Mouse (Mus musculus) liver, embryonic 15.5 days (tissue): Measurements from ENCODE around the gene Kctd11. TPM values are rescaled to one million over a fixed set of nuclear protein-coding genes. Genes with fewer than 3 reads are reported as not detected.
A peak's percentile ranks its signal among the peaks of the same experiment; 100 is the strongest.

Source experiments
- ATAC-seq: fragments of 200-750 bp; cut with Nextera tagmentation; 2 replicates; pipeline ENCODE4 v1.8.0; 2017; ENCODE audit warnings: moderate number of reproducible peaks, mild to moderate bottlenecking, moderate library complexity; ENCODE audit not compliant: insufficient read depth
- H3K27ac ChIP-seq: fragments of 300-500 bp; sonication (generic); replicated peaks from 2 replicates; pipeline ENCODE4 v1.5.1; 2015; ENCODE audit warnings: mild to moderate bottlenecking, inconsistent platforms
- H3K27me3 ChIP-seq: fragments of 300-500 bp; sonication (generic); 2 replicates; pipeline ENCODE4 v1.6.1; 2015; ENCODE audit warnings: mild to moderate bottlenecking, inconsistent platforms
- H3K36me3 ChIP-seq: fragments of 300-500 bp; sonication (generic); replicated peaks from 2 replicates; pipeline ENCODE4 v1.6.1; 2015; ENCODE audit warnings: moderate library complexity, mild to moderate bottlenecking, inconsistent platforms
- H3K4me1 ChIP-seq: fragments of 300-500 bp; sonication (generic); replicated peaks from 2 replicates; pipeline ENCODE4 v1.6.1; 2015; ENCODE audit warnings: inconsistent platforms
- H3K4me2 ChIP-seq: fragments of 300-500 bp; sonication (generic); 2 replicates; pipeline ENCODE4 v1.6.1; 2015; ENCODE audit warnings: moderate library complexity, mild to moderate bottlenecking, inconsistent platforms
- H3K4me3 ChIP-seq: fragments of 300-500 bp; sonication (generic); replicated peaks from 2 replicates; pipeline ENCODE4 v1.5.1; 2015; ENCODE audit warnings: mild to moderate bottlenecking, inconsistent platforms
- H3K9ac ChIP-seq: fragments of 300-500 bp; sonication (generic); 2 replicates; pipeline ENCODE4 v1.6.1; 2015; ENCODE audit warnings: moderate library complexity, mild to moderate bottlenecking, inconsistent platforms
- H3K9me3 ChIP-seq: fragments of 300-500 bp; sonication (generic); replicated peaks from 2 replicates; pipeline ENCODE4 v1.6.1; 2016; ENCODE audit warnings: inconsistent platforms
- WGBS: fragments of 180-500 bp; shearing (Covaris S2); methylation state at CpG from one replicate; pipeline ENCODE4 v1.1.7; 2015; ENCODE audit warnings: mixed read lengths; ENCODE audit not compliant: insufficient replicate concordance; 5-methylcytosine and 5-hydroxymethylcytosine counted together
- polyA plus RNA-seq: library from polyadenylated mRNA; unstranded; fragments of >200 nt; fragmentation: Nextera tagmentation; extraction: Ambion mirVana; gene quantifications from 2 replicates; pipeline ENCODE4 v1.2.1, GENCODE M21; 2015

Kctd11 gene
- polyA plus RNA-seq, 1 experiment from 2014 or later, result 1.2 TPM

DNA sequence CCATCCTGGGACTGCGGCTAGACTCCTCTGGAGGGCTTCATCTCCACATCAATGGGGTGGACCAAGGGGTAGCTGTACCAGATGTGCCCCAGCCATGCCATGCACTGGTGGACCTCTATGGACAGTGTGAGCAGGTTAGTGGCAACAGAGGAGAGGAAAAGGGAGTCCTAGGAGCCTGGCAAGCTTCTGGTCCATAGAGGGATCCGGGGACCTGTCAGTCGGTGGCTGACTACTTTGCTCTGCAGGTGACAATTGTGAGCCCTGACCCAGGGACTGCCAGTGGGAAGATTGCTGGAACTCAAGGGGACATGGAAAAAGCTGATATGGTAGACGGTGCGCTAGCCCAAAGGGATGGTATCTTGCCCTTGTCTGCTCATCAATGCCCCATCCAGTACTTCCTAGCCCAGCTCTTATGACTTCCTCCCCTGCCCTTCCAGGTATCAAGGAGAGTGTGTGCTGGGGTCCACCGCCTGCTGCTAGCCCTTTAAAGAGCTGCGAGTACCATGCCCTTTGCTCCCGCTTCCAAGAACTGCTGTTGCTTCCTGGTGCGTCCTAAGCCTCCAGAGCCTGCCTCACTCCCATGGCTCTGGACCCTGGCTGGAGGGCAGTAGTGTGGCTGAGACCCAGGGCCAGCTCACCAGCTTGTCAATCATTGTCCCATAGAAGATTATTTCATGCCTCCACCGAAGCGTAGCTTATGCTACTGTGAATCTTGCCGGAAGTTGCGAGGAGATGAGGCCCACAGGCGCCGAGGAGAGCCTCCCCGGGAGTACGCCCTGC, 29.8 kb upstream of the Kctd11 start:
- peaks cover 88% of the 10 kb centered on the region for H3K36me3 ChIP-seq
- H3K9ac ChIP-seq, result no peak overlapping the region
- 86% methylated on average over 17 of the region's 17 CpGs for WGBS

DNA sequence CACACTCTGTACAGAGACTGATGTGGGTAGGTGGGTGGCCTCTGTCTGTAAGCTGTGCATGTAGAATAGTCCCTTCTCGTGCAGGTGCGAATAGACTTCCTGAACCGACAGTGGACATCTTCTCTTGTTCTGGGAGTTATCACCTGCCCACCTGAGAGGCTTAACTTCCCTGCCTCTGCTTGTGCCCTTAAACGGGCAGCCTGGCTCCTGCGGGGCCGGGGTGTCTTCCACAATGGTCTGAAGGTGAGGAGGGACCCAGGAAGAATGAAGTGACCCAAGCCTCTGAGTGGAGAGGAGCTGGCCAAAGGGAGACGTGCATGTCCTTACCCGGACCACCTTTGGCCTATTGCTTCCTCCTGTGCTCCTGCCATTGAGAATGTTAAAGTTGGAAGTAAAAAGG, 29.0 kb upstream of the Kctd11 start:
- H3K9ac ChIP-seq, result no peak overlapping the region
- no peak overlapping the region for H3K27ac ChIP-seq
- H3K4me2 ChIP-seq, result no peak overlapping the region
- WGBS, result 86% methylated on average over 8 of the region's 8 CpGs
- no peaks in the 10 kb centered on the region for H3K9me3 ChIP-seq
- H3K4me1 ChIP-seq, result peaks cover 20% of the 10 kb centered on the region
- no peak for ATAC-seq
- H3K4me3 ChIP-seq, result no peak overlapping the region
- H3K36me3 ChIP-seq, result peaks cover 88% of the 10 kb centered on the region
- H3K27me3 ChIP-seq, result no peaks in the 10 kb centered on the region

More for the DNA sequence above, 29.8 kb upstream of the Kctd11 start:
- Histone ChIP-seq H3K27me3 (no peaks in the 10 kb centered on the region), H3K4me3 (no peak overlapping the region), H3K27ac (no peak overlapping the region), H3K4me1 (peaks cover 28% of the 10 kb centered on the region), H3K9me3 (no peaks in the 10 kb centered on the region), H3K4me2 (no peak overlapping the region)
- no peak for ATAC-seq

DNA sequence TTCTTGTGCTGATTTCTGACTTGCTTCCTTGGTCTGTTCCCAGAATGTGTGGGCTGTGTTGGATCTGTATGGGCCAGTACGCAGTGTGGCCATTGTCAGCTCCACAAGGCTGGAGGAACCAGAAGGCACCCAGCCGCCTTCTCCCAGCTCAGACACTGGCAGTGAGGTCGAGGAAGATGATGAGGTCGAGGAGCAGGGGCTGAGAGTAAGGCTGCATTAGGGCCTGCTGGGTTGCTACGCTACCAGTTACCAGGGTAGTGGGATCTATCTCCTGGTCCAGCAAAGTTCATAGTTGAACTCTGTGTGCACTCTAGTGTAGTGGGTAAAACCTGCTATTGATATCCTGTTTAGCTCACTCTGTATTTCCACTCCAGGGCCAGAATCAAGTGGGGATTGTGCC, 28.0 kb upstream of the Kctd11 start:
- Histone ChIP-seq H3K27ac (no peak overlapping the region), H3K4me1 (peaks cover 11% of the 10 kb centered on the region), H3K9ac (no peak overlapping the region), H3K9me3 (no peaks in the 10 kb centered on the region), H3K27me3 (no peaks in the 10 kb centered on the region), H3K4me3 (no peak overlapping the region), H3K36me3 (peaks cover 92% of the 10 kb centered on the region), H3K4me2 (no peak overlapping the region)
- ATAC-seq, result no peak
- WGBS, result 76% methylated on average over 5 of the region's 5 CpGs

DNA sequence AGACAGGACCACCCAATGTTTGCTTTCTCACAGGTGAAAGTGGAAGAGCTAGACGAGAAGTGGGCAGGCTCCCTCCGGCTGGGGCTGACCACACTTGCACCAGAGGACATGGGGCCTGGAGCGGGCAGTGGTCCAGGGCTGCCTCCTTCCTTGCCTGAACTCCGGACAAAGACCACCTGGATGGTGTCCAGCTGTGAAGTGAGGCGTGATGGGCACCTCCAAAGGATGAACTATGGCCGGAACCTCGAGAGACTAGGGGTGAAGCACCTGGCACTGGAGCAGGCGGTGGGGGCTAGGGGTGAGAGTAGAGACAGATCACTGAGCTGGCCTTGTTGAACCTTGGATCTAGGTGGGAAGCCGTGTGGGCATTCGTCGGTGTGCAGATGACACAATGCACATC, 27.4 kb upstream of the Kctd11 start:
- Histone ChIP-seq H3K27ac (no peak overlapping the region), H3K4me3 (no peak overlapping the region), H3K9me3 (no peaks in the 10 kb centered on the region), H3K36me3 (peaks cover 97% of the 10 kb centered on the region), H3K9ac (no peak overlapping the region), H3K4me2 (no peak overlapping the region), H3K27me3 (no peaks in the 10 kb centered on the region), H3K4me1 (peaks cover 13% of the 10 kb centered on the region)
- no peak for ATAC-seq
- WGBS, result 88% methylated on average over 11 of the region's 11 CpGs

DNA sequence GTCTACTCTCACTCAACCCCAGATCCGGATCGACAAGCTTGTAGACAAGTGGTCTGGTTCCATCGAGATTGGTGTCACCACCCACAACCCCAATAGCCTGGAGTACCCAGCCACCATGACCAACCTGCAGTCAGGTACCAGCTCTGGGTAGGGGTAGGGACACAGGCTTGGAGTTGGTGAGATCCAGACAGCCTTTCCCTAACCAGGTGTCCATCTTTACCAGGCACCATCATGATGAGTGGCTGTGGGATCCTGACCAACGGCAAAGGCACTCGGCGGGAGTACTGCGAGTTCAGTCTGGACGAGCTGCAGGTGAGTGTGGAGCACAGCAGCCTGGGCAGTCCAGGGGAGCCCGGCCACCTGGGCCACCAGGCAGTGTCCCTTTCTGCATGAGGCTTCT, 23.1 kb upstream of the Kctd11 start:
- Histone ChIP-seq H3K27me3 (peaks cover 11% of the 10 kb centered on the region), H3K36me3 (peaks cover 62% of the 10 kb centered on the region), H3K9me3 (no peaks in the 10 kb centered on the region), H3K27ac (no peak overlapping the region), H3K4me1 (peaks cover 38% of the 10 kb centered on the region), H3K4me2 (no peak overlapping the region), H3K4me3 (no peak overlapping the region; the same call in 1 of the 2 replicates), H3K9ac (no peak overlapping the region)
- no peak for ATAC-seq
- 85% methylated on average over 9 of the region's 9 CpGs for WGBS

DNA sequence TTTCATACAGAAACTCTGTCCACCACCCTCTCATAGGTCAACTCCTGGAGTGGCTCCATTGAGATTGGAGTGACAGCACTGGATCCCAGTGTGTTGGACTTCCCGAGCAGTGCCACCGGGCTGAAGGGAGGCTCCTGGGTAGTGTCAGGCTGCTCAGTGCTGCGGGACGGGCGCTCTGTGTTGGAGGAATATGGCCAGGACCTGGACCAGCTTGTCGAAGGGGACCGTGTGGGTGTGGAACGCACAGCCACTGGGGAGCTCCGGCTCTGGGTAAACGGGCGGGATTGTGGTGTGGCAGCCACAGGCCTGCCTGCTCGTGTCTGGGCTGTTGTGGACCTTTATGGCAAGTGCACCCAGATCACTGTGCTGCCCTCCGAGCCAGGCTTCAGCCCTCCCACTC, 21.8 kb upstream of the Kctd11 start:
- H3K27me3 ChIP-seq, result peaks cover 21% of the 10 kb centered on the region
- H3K4me2 ChIP-seq, result peak overlapping the region; percentile 98
- no peaks in the 10 kb centered on the region for H3K9me3 ChIP-seq
- 71% methylated on average over 13 of the region's 13 CpGs for WGBS
- peak overlapping the region; percentile 94 for H3K9ac ChIP-seq
- peak overlapping the region; percentile 98 for H3K27ac ChIP-seq
- H3K4me3 ChIP-seq, result peak overlapping the region; percentile 90
- ATAC-seq, result no peak
- H3K36me3 ChIP-seq, result peaks cover 49% of the 10 kb centered on the region
- peaks cover 45% of the 10 kb centered on the region for H3K4me1 ChIP-seq

DNA sequence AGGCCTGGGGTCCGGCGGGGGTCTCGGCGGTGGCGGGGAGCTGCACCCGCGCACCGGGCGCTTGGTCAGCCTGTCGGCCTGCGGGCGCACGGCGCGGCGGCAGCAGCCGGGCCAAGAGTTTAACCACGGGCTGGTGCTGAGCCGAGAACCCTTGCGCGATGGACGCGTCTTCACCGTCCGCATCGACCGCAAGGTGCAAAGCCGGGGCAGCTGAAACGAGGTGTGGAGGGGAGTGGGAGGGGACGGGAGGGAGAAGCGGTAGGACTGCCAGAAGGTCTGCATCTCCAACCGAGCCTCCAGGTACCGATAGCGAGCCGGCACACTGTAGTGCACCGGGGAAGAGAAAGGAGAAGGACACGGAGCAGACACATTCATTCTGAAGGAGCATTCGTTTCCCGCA, 20.8 kb upstream of the Kctd11 start:
- WGBS, result under 1% methylated on average over 39 of the region's 39 CpGs
- Histone ChIP-seq H3K27ac (peak overlapping the region; percentile 98), H3K4me1 (peaks cover 45% of the 10 kb centered on the region), H3K4me3 (peak overlapping the region; percentile 90), H3K36me3 (peaks cover 39% of the 10 kb centered on the region), H3K9me3 (no peaks in the 10 kb centered on the region), H3K27me3 (peaks cover 25% of the 10 kb centered on the region), H3K9ac (peak overlapping the region; percentile 94), H3K4me2 (peak overlapping the region; percentile 98)
- ATAC-seq, result peak; percentile 2; the same call in 1 of the 2 replicates

DNA sequence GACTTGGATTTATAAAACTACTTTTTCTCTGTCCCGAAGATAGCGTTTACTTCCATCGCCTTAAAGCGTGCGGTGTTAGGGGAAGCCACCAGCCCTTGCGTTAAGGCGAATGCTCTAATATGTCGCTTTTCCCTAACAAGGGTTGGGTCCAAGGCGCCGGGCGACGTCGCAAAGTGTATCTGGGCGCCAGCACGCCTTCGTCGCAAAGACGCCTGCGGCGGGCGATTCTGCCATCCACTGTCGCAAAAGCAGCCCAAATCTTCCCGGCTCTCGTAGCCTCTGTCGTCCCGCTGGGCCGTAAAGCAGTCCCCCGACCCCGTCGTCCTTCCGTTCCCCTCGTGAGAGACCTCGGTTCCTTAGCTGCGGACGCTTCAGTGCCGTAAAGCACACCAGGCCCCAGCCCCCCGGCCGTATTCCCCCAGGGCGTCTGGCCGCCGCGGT, 20.2 kb upstream of the Kctd11 start:
- ATAC-seq, result peak; percentile 67
- H3K27me3 ChIP-seq, result peaks cover 25% of the 10 kb centered on the region
- peak overlapping the region; percentile 98 for H3K27ac ChIP-seq
- peaks cover 45% of the 10 kb centered on the region for H3K4me1 ChIP-seq
- peaks cover 33% of the 10 kb centered on the region for H3K36me3 ChIP-seq
- peak overlapping the region; percentile 98 for H3K4me2 ChIP-seq
- H3K9me3 ChIP-seq, result no peaks in the 10 kb centered on the region
- peak overlapping the region; percentile 94 for H3K9ac ChIP-seq
- peak overlapping the region; percentile 90 for H3K4me3 ChIP-seq
- under 1% methylated on average over 42 of the region's 42 CpGs for WGBS

DNA sequence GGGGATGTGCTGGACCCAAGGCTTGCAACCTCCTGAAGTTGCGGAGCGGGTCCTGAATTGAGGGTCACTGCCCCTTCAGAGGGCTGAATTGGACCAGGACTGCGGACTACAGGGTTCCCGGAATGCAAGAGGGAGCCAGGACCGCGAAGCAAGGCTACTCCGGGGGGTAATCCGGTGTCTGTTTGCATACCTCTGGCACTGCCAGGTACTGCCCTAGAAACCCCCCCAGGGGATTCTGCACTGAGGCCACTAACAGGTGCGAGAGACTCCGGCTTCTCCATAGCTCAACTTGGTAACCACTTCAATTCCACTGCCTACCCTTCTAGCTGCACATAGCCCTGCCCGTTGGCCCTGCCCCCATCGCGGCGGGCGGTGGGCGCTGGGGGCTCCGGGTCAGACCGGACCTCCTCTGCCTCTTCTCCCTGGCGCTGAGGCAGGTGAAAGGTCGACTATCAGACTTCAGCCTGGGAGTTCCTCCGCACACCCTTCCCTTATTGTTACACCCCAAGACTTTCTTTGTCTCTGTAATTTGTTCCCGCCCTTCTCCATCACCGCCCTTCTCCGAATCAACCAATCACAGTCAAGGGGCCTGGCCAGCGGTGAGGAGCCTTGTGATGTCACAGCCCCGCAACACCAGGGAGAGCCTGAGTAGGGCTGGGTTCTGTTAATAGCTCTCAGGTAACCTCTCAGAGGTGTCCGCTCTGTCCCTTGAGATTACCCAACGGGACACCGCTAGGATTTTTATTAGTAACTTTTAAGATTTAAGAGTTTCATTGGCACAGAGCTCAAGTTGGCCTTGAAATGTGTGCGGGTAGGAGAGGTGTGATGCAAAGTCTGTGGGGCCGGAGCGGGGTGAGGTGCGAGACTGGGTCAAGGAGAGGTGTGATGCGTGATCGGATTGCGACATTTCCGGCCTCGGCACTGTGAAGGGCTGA, 19.5 kb upstream of the Kctd11 start, which contains the start of the genes 2810408A11Rik and Neurl4:
Gene 2810408A11Rik, minus strand, starts transcription at position 517 of the 935 bp plus-strand sequence.
Gene Neurl4, plus strand, starts transcription at position 602 of the 935 bp plus-strand sequence.
- peak within 1 kb of the TSS; percentile 98 for H3K27ac ChIP-seq
- ATAC-seq, result peak; percentile 90
- H3K9me3 ChIP-seq, result no peaks in the 10 kb centered on the region
- H3K4me2 ChIP-seq, result peak within 1 kb of the TSS; percentile 98
- peaks cover 46% of the 10 kb centered on the region for H3K4me1 ChIP-seq
- peaks cover 27% of the 10 kb centered on the region for H3K36me3 ChIP-seq
- under 1% methylated on average over 38 of the region's 38 CpGs for WGBS
- H3K27me3 ChIP-seq, result peaks cover 25% of the 10 kb centered on the region
- peak within 1 kb of the TSS; percentile 90 for H3K4me3 ChIP-seq
- H3K9ac ChIP-seq, result peak within 1 kb of the TSS; percentile 94

DNA sequence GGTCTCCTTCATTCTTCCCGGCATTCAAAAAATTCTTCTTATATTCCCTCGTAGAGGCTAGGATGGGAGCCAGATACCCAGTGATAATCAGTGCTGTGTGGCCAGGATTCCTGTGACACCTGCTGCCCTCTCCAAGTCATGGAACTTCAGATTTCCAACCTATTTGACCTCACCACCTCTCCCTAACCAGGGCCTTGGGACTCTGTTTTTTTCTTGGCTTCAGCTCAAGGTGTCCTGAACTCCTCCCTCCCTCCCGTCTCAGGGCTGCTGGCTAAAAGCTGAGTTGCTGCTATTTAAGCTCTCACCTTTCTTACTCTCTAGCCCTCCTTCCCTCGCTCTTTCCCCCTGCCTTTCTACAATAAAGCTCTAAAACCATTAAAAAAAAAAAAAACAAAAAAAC, 18.7 kb upstream of the Kctd11 start:
- Histone ChIP-seq H3K4me3 (no peak overlapping the region), H3K4me1 (peaks cover 54% of the 10 kb centered on the region), H3K9me3 (no peaks in the 10 kb centered on the region), H3K9ac (no peak overlapping the region), H3K4me2 (peak overlapping the region; percentile 98), H3K27me3 (peaks cover 25% of the 10 kb centered on the region), H3K36me3 (peaks cover 18% of the 10 kb centered on the region), H3K27ac (no peak overlapping the region)
- ATAC-seq, result no peak
- WGBS, result 47% methylated on average over 4 of the region's 4 CpGs

DNA sequence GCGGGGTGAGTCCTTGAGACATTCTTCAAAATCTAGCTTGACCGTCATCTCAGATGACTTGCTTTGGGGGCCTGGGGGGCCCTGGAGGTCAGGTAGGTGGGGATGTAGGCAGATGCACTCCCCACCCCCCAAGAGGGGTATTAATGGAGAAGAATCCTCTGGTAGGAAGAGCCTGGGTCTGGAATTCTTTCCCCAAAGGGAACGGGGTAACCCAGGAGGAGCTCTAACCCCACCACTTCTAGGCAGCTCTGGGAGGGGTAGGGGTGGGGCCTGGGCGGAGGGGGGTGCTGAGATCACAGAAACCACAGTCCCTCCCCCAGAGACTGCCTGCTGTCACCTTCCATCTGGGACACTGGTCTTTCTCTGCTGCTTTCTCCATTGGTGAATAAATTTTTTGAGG, 14.1 kb upstream of the Kctd11 start, which contains the start of gene Acap1:
Gene Acap1, minus strand, starts transcription at position 249 of the 400 bp plus-strand sequence.
- Histone ChIP-seq H3K9ac (peak within 1 kb of the TSS; percentile 11; the same call in 1 of the 2 replicates), H3K36me3 (no peaks in the 10 kb centered on the region), H3K27me3 (peaks cover 22% of the 10 kb centered on the region), H3K27ac (peak within 1 kb of the TSS; percentile 66), H3K9me3 (no peaks in the 10 kb centered on the region), H3K4me1 (peaks cover 40% of the 10 kb centered on the region), H3K4me3 (peak within 1 kb of the TSS; percentile 35), H3K4me2 (peak within 1 kb of the TSS; percentile 36; the same call in 1 of the 2 replicates)
- peak; percentile 58 for ATAC-seq
- 20% methylated on average over 4 of the region's 4 CpGs for WGBS
